Mouse (Mus musculus): ENCODE results near the gene Tac4.
A peak's percentile ranks its signal among the peaks of the same experiment; 100 is the strongest.

The Tac4 gene

GRCm38 (mm10) chr11:95291998-95292397, 30.7 kb downstream of the Tac4 start:
- no peak for TF ChIP-seq GATA4 (IDR thresholded peaks at IDR 0.05; ENCODE audit: insufficient replicate concordance, low read length)

- TF ChIP-seq GATA4 (IDR thresholded peaks at IDR 0.05; ENCODE audit: insufficient replicate concordance, low read length), result no peak
These were observed 31.8 kb downstream of the Tac4 start for GRCm38 (mm10) chr11:95293017-95293624.

DNA sequence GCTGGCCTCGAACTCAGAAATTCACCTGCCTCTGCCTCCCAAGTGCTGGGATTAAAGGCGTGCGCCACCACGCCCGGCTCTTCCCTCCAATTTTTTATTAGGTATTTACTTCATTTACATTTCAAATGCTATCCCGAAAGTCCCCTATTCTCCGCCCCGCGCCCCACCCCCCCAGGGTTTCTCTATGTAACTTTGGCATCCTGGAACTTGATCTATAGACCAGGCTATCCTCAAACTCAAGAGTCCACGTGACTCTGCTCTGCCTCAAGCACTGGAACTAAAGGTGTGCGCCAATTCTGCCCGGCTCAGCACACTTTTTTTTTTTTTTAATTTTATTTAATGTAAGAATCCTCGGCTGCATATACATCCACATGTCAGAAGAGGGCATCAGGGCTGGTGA, 34.4 kb downstream of the Tac4 start:
- TF ChIP-seq GATA4 (IDR thresholded peaks at IDR 0.05; ENCODE audit: insufficient replicate concordance, low read length), result no peak

- no peak for TF ChIP-seq GATA4 (IDR thresholded peaks at IDR 0.05; ENCODE audit: insufficient replicate concordance, low read length)
These were observed 36.8 kb downstream of the Tac4 start for GRCm38 (mm10) chr11:95298146-95298545.

GRCm38 (mm10) chr11:95299886-95300285, 38.6 kb downstream of the Tac4 start:
- no peak for TF ChIP-seq GATA4 (IDR thresholded peaks at IDR 0.05; ENCODE audit: insufficient replicate concordance, low read length)

DNA sequence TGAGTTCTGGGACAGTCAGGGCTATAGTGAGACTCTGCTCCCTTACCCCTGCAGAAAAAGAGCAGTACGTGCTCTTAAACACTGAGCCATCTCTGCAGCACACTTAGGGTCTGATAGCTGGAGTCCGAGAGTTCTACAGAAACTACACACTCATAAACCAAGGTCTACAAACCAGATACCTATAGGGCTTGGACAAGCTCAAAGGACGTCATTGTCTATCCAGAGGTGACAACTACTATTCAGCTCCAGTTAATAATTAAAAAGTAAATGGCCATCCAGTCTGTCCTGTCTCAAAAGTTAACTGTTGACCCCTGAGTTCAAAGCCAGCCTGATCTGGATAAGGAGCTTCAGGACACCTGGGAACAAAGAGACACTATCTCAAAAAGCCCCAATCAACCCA, 40.4 kb downstream of the Tac4 start:
- TF ChIP-seq GATA4 (IDR thresholded peaks at IDR 0.05; ENCODE audit: insufficient replicate concordance, low read length), result no peak

DNA sequence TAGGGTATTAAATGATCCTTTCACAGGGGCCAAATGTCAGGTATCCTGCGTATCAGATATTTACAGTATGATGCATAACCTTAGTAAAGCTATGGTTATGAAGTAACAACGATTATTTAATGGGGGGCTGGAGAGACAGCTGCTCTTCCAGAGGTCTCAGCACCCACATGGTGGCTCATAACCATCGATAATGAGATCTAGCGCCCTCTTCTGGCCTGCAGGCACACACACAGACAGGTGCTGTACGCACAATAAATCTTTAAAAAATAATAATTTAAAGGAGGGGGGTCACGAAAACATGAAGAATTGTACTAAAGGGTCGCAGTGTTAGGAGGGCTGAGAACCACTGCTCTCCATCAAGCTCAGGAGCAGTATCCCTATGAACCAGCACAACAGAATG, 44.3 kb downstream of the Tac4 start:
- no peak for TF ChIP-seq GATA4 (IDR thresholded peaks at IDR 0.05; ENCODE audit: insufficient replicate concordance, low read length)

DNA sequence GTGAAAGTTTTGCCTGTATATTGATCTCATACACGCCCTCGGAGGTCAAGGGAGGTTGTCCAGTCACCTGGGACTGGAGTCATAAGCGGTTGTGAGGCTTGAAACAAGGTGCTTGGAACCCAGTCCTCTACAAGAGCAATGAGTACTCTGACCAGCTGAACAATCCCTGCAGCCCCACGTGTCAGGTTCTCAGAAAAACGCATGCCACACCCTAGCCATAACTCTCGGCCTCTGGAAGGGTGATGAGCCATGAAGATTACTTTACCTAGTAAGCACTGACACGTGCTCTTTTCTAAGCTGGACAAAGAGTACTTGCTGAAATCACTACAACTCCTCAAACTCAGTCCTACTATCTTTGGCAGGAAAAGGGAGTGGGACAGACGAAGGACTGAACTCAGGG, 46.2 kb downstream of the Tac4 start:
- no peak for TF ChIP-seq GATA4 (IDR thresholded peaks at IDR 0.05; ENCODE audit: insufficient replicate concordance, low read length)

DNA sequence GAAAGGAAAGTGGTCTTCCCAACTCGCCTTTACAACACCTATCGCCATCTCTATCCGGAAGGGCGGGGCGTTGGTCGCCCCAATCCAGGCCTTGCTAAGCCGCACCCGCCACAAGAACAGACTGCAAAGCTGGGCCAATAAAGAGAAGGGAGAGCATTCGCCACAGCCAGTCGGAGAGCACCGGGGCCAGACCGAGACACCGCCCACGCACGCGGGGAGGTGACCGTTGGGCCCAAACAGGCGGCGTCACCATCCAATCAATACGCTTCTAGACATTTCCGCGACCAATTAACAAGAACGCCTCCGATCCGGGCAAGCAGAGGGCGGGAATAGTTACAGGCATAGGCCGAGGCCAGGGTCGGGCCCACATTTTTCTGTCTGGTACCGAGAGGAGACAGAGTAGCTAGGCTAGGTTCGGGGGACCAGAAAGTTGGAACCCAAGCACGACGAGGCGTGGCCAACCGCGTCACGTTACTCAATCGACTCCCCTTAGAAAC, 48.2 kb downstream of the Tac4 start:
- peak; percentile 6; the same call in 1 of the 2 replicates for TF ChIP-seq GATA4 (IDR thresholded peaks at IDR 0.05; ENCODE audit: insufficient replicate concordance, low read length)

GRCm38 (mm10) chr11:95310007-95310647, 48.8 kb downstream of the Tac4 start, which contains the start of gene Kat7:
TSS of gene Kat7 (minus strand) at chr11:95310246.
- peak; percentile 9; the same call in 1 of the 2 replicates for TF ChIP-seq GATA4 (IDR thresholded peaks at IDR 0.05; ENCODE audit: insufficient replicate concordance, low read length)

DNA sequence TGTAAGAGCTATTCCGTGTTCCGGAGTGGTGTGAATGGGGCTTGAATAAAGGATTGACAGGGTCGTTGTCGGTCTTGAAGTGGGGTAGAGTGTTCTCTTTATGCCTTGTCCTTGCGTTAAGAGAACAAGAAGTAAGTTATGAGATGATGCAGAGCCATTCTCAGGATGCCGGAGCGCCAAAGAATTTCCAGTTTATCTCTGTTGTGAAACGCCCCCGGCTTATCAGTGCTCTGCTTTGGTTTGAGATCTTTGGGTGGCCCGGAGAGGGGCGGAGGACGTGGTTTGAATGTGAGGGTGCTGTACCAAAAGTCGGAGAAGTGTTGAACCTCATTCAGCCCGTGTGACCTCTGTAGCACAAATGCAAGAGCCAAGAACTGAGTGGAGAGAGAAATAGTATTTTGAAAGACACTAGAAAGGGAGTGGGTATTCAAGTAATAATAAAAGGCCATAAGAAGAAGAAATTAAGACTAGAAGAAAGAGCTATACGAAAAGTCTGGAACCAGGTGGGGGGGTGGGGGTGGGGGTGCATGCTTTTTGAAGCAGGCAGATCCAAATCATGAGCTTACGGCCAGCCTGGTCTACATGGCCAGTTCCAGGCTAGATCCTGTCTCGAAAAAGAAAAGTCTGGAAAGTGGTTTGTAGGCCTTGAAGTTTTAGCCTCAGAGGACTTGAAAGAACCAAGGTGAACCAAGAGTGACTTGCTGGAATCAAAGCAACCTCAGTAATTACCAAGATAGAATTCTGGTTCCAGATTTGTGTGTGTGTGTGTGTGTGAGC, 49.5 kb downstream of the Tac4 start:
- no peak for TF ChIP-seq GATA4 (IDR thresholded peaks at IDR 0.05; ENCODE audit: insufficient replicate concordance, low read length)

DNA sequence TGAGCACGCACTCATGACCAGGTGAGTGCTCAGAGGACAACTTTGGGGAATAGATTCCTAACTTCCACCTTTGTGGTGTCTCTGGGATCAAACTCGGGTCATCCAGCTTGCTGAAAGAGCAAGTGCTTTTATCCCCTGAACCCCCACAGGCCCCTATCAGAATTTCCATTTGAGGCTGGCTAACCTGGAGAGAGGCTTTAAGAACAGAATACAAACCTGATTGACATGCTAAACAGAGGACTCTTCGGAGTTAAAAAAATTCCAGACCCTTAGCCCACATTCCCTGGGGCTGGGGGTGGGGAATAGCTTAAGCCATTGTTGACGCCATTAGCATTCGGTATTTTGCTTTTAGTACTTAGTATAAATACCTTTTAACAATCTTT, 50.1 kb downstream of the Tac4 start:
- TF ChIP-seq GATA4 (IDR thresholded peaks at IDR 0.05; ENCODE audit: insufficient replicate concordance, low read length), result no peak

- TF ChIP-seq GATA4 (IDR thresholded peaks at IDR 0.05; ENCODE audit: insufficient replicate concordance, low read length), result no peak
These were observed 54.1 kb downstream of the Tac4 start for GRCm38 (mm10) chr11:95315215-95315955.

DNA sequence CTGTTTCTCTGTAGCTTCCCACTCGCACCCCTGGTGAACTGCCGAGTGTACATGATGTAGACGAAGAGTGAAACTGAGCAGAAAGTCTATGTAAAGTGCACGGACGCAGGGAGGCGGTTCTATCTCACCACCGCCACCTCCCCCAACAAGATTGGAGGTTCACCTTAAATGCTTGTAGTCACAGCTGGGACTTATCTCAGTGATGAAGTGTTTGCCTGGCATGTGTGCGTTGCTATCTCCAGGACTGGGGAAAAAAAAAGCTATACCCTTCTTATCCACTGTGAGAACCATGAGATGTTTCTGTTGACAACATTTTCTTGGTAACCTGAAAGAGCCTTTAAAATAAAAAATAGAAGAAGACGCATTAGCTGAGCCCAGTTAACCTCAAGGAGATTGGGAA, 56.8 kb downstream of the Tac4 start:
- no peak for TF ChIP-seq GATA4 (IDR thresholded peaks at IDR 0.05; ENCODE audit: insufficient replicate concordance, low read length)
